Mouse (Mus musculus) heart, postnatal 14 days (tissue): Measurements from ENCODE around the gene Hacd4. TPM values are rescaled to one million over a fixed set of nuclear protein-coding genes. Genes with fewer than 3 reads are reported as not detected.

ENCODE experiments used
- DNase-seq, 2 experiments: peaks; one replicate each; pipeline ENCODE4 v3.0.0; 2021 to 2022
- intact Hi-C: fragments of 180-260 bp; cut with DNase I; formaldehyde crosslinking; loops from one replicate; pipeline ENCODE4 v1.15.1; 2025
- total RNA-seq, 2 experiments: library from RNA; stranded (reverse); gene quantifications; 2 replicates each; pipeline ENCODE4 v1.2.3; 2021

The Hacd4 gene
- total RNA-seq, 2 experiments from 2014 or later: 5.3 to 5.8 TPM

DNA sequence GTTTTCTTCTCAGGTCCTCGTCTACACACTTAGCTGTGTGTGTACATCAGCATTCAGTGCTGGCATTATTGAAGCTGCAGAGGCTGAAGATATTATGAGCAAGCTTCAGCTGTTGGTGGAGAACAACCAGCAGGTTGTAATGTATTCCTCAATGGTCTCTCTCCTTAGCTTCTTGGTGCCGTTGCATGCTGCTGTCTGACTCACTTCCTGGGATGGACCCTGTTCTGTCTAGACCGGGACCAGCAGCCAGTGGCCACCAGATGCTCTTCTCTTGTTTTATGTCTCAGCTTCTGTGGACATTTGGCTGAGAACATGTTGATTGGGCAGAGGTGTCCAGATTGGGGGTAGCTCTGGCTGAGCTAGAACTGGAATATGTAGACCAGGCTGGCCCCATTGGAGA, 81.3 kb downstream of the Hacd4 start:
- intact Hi-C loops: loop anchor here (10.0 kb wide), 2 partner anchors 157 to 1403 kb away; no protein-coding TSS in a partner anchor
- no peak for DNase-seq

DNA sequence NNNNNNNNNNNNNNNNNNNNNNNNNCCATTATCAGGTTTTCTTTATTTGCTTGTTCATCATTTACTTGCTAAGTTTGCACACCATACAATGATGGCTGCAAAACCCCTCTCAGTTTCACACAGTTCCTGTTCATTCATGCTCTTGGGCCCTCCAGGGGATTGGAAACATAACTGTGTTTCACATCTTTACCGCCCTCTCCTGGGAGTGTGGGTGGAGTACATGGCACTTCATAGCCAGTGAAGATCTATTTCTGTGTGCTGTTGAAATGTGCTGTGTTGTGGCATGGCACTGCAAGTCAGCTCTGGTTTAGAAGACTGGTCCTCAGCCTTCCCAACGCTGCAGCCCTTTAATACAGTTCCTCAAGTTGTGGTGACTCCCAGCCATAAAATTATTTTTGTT, 82.1 kb downstream of the Hacd4 start:
- intact Hi-C loops: loop anchor here (10.0 kb wide), 2 partner anchors 158 to 1402 kb away; no protein-coding TSS in a partner anchor
- DNase-seq: peak in 1 of 2 experiments; percentile 8

DNA sequence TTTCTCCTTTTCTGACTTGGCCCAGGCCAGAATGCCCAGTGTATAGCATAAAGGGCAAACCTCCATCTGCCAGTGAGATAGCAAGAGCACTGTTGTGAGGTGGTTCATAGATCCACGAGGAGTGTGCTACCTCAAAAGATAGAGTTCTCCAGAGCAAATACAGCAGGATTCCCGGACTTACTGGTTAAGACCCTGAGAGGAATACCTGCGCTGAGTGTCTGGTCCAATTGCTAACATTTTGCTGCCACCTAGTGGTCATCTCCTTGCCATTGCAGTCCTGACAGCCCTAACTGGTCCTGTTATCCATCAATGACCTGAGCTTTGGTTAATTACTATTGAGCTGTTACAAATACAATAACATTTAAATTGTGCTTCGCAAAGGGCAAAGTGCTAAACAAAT, 87.8 kb downstream of the Hacd4 start:
- intact Hi-C loops: loop anchor here (1.0 to 10.0 kb wide), 6 partner anchors 164 to 1396 kb away; no protein-coding TSS in a partner anchor
- DNase-seq: peak; percentile 50 to 74

Other genes with a start within 250 kb of the Hacd4 start
- not detected for gene Ifnb1, start 83.8 kb upstream of the Hacd4 start, total RNA-seq
- not detected for gene Ifna15, start 119.3 kb upstream of the Hacd4 start, total RNA-seq
- gene Ifna14, start 132.9 kb upstream of the Hacd4 start, total RNA-seq: not detected
- not detected for gene Ifna9, start 153.5 kb upstream of the Hacd4 start, total RNA-seq
- not detected for gene Ifna12, start 164.4 kb upstream of the Hacd4 start, total RNA-seq
- gene C87499, start 195.5 kb upstream of the Hacd4 start, total RNA-seq: not detected
- gene Ifna13, start 205.5 kb upstream of the Hacd4 start, total RNA-seq: not detected
- gene Ifna16, start 238.0 kb upstream of the Hacd4 start, total RNA-seq: not detected
- gene Ifna2, start 245.0 kb upstream of the Hacd4 start, total RNA-seq: not detected